Mouse (Mus musculus): ENCODE measurements around the gene Agap3. TPM values are rescaled to one million over a fixed set of nuclear protein-coding genes. Genes with fewer than 3 reads are reported as not detected.
A peak's percentile ranks its signal among the peaks of the same experiment; 100 is the strongest.

The Agap3 gene
- total RNA-seq, 4 experiments from 2014 or later: 521 to 543 (median 525) TPM

DNA sequence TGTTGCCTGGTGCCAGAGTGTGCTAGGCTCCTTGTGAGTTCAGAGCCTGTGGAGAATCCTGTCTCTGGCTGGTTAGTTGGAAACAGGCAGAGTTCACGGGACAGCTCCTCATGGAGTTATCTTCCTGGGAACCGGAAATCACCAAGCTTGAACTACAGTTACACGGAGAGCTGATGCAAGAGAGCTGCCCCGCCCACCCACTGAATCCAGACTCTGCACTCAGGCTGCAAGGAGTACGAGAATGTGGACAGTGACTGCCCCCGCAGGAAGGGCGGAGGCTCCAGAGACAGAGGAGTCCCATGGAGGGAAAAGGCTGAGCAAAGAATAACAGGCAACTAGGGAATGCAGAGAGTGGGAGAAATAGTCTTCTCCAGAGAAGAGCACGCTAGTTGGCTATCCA, 60.3 kb downstream of the Agap3 start:
- no peak for DNase-seq (ENCODE audit: low spot score in 2 of 2)

DNA sequence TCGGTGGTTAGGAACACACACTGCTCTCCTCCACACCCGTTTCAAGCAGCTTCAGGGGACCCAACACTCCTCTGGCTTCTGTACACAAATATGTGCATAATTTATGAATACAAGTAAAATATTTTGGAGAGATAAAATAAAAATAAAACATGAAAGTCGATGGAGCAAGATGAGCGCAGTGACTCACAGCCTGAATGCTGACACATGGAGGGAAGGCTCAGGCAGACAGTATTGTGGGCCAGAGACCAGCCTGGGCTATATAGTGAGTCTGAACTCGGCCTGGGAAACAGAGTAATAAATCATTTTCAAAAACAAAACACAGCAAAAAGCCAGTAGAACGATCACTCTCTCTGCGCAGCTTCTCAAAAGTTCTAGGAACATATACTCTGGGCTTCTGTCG, 69.4 kb downstream of the Agap3 start:
- no peak for DNase-seq (ENCODE audit: low spot score in 2 of 2)

DNA sequence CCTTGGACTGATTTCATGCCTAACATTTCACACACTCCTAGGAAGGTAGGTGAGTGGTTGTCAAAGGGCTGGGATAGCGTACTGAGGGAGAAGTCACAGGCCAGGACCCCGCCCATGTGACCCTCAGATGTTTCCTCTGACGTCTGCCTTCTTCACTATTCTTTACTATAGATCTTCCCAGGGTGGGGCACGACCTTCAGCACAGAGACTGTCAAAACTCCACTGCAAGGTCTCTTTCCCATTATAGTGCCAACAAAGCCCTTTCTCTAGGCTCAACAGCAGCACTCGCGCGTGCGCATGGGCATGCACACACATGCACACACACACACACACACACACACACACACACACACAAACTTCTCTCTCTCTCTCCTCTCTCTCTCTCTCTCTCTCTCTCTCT, 71.8 kb downstream of the Agap3 start:
- DNase-seq (ENCODE audit: low spot score in 2 of 2): no peak

DNA sequence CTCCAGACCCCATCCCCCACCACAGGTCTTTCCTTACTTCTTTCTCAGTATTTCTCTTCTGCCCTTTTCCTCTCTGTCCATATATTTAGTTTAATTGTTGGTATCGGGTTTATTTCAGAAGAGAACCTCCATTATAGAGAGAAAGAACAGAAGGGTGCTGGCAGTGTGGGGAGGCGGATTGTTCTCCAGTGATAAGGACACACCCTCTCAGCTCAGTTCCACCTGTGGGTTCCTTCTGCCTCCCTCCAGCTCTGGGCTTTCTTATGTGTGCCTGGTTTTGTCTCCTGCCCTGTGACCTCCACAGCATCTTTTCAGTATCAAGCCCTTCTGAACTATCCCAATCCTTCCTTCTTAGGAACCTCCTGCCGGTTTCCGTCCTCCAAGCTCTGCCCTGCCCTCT, 72.5 kb downstream of the Agap3 start:
- DNase-seq (ENCODE audit: low spot score in 2 of 2): no peak

DNA sequence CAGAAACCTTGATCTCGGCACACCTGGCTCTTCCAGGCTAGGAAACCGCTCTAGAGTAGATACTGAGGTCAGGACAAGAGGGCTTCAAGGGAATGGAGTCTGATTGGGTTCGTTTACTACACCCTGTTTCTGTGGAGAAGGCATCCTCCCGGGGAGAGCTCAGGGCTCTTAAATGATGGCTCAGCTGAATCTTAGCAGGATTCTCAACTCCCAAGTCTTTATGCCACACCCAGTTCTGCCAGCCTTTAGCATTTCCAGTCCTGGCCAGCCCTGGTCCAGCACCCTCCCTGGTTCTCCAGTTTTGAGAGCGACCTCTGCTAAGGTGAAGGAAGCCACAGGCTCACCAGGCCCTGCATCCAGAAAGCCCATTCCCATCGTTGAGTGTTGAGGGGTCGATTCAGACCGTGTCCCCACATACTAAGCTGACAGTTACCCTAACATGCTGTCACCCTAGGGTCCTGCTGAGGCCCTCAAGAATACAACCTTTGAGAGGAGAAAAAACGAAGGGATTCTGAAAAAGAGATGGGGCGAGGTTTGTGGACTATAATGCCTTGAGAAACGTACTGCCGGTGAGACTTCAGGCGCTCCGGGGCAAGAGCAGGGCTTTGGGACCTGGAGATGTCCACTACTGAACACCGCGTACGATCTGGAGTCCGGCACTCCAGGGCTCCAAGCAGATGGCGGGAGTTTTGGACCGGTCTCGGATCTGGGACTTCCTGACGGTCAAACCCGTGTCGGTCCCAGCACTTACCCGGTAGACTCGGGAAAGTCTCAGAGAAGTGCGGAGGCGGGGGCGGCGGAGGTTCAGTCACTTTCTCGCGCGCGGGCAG, 73.6 kb downstream of the Agap3 start:
- no peak for DNase-seq (ENCODE audit: low spot score in 2 of 2)

DNA sequence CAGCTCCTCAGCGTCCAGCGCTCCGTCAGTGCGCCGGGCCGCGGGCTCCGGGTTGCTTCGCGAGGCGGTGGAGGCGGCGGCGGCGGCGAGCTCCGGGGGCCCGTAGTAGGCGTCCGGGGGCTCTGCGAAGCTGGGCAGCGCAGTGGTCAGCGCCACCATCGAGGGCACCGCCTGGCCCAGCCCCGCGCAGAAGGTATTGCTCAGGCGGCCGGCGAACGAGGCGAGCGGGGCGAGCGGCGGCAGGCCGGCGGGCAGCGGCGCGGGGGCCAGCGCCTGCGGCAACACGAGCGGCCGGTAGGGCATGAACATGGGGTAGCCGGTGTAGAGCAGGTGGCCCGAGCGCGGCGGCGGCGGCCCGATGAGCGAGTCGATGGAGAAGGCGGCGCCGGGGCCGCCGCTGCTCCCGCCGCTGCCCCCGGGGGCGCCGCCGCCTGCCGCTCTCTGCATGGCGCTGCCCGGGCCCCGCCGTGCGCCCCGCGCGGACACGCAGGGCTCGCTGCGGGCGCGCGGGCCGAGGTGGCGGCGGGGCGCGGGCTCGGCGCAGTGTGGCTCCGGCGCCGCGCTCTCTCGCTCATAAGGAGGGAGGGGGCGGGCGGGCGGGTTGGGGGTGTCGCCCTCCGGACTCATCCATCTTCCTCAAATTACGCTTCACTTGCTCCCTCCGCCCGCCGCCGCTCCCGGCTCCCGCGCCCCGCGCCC, 74.4 kb downstream of the Agap3 start:
- DNase-seq (ENCODE audit: low spot score in 2 of 2): no peak

DNA sequence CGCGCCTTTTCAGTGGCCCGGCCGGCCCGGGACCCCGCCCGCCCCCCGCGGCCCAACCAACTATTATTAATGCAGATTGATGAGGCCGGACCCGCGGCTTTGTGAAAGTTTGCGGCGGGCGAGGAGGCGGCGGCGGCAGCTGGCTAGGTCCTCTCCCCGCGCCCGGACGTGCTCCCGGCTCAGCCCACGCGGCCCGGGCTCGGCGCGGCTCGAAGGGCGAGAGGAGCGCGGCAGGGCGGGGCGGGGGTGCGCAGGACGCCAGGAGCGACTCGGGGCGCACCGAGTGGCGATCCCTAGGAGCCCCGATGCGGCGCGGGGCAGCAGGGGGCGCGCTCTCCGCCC, 74.9 kb downstream of the Agap3 start, which contains the start of gene Gbx1:
Gene Gbx1 (minus strand): TSS at position 314 of the 342 bp plus-strand sequence.
- DNase-seq (ENCODE audit: low spot score in 2 of 2): no peak

DNA sequence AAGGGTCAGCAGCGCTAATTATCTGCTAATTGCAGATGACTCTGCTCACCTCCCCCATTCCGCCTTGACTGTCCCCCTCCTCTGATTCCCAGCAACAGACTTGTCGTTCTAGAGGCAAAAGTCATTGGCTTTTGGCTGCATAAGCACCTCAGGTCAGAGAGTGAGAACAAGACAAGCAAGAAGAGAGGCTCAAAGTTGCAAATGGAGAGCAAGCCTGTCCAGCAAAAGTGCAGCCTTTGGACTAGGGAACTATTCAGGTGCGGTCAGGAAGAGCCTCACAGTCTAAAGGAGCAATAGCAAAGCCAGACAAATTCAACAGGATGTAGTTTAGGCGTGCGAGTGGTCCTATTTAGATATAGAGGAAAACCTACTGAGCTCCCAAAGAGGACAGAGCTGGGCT, 75.8 kb downstream of the Agap3 start:
- DNase-seq (ENCODE audit: low spot score in 2 of 2): no peak

DNA sequence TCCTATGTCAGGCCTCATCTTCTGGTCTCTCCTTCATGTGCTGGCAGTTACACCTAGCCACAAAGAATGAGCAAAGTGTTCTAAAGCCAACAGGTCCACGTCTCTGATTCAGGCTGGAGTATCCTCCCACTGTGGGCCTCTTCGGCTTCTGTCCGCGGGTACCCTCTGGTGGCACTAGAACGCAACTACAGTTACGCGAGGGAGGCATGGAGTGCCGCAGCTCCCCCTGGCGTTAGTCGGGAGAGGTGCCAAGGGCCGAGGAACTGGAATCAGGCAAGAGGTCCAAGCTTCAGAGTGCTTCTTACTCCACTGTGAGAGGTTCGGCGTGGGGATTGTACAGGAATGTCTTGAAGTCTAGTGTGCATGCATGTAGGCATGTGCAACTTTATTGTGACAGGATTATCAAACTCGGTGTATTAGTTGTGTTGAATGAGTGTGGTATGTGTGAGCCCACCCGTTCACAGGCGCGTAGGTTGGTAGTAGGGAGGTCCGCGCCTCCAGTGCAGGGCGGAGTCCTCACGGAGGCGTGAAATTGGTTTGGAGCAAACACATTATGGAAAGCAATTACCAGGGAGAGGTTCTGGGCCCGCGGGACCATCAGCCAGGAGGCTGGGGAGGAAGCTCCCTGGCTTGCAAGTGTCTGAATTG, 78.2 kb downstream of the Agap3 start:
- DNase-seq (ENCODE audit: low spot score in 2 of 2): peak; percentile 71 to 91

DNA sequence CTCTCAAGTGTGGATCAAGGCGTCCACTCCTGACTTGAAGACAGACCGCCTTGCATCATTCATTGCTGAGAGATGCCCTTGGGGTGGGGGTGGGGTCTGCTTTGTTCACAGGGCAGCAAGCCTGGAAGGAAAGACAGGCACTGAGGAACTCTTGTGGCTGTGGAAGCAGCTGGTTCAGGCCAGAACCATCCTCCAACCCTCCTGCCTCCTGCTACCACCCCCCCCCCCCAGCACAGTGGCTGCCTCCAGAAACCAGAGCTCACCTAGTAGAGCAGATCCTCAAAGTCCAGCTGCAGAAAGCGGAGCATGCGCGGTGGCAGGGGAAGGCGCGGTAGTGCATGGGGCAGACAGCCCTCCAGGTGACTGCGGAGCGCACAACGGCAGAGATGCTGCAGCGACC, 81.4 kb downstream of the Agap3 start:
- DNase-seq (ENCODE audit: low spot score in 2 of 2): no peak

DNA sequence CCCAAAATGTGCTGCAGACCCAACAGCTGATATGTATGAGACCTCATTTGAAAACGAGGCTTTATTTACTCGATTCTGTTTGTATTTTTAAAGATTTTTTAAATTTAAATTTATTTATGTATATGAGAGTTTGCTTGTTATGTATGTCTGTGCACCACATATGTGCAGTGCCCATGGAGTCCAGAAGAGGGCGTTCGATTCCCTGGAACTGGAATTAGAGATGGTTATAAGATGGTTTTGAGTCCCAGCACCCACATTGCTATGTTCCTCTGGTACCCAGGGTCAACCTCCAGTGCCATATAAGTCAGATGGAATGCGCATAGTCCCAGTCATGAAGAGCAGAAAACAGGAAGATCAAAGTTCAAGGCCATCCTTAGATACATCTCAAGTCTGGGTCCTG, 82.3 kb downstream of the Agap3 start:
- DNase-seq (ENCODE audit: low spot score in 2 of 2): no peak

DNA sequence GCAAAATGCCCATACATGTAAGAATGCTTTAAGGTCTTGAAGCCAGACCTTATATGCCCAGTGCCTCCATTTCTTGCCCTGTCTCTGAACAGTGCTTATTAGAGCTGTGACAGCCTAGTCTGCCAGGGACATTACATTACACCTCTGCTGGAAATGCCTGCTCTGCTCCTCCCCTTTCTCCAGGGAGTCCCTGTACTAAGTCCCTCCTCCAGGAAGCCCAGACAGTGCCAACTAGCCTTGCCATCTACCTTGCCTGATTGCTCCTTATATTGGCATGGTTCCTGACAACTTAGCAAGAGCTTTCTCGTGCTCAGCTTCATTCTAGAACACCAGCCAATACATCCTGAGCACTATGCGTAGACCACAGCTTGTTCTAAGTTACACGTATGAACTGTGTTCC, 83.8 kb downstream of the Agap3 start:
- no peak for DNase-seq (ENCODE audit: low spot score in 2 of 2)

DNA sequence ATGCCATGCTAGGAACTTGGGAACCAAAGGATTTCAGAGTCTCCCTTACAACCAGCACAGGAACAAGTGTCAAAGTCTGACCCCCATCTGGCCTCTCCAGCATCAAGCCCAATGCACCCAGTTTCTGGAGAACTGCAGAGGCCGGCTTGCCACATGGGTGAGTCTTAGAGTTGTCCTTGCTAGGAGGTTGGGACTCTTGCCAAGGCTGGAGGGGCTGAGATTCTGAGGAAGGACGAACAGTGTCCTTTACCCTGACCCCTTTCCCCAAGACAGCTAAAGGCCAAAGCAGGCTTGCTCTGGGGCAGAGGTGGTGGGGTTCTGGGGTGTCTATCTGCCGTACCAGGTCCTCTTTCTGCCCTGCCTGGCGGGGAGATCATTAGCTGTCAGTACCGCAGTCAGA, 84.5 kb downstream of the Agap3 start:
- DNase-seq (ENCODE audit: low spot score in 2 of 2): no peak

DNA sequence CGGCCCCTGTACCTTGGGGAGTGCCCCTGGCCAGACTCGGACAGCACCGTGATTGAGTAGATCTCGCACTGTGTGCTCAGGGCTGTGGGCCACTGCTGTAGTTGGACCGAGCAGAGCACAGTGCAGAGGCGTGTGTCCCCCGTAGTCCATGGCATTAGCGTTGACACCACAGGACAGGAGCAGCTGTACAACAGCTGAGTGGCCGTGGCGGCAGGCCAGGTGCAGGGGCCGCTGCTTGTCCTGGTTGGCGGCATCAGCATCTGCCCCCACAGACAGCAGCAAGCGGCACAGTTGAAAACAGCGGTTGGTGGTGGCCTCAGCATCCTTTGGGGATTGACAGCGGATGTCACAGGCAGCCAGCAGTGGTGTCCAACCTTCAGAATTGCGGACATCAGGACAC, 85.6 kb downstream of the Agap3 start:
- no peak for DNase-seq (ENCODE audit: low spot score in 2 of 2)

DNA sequence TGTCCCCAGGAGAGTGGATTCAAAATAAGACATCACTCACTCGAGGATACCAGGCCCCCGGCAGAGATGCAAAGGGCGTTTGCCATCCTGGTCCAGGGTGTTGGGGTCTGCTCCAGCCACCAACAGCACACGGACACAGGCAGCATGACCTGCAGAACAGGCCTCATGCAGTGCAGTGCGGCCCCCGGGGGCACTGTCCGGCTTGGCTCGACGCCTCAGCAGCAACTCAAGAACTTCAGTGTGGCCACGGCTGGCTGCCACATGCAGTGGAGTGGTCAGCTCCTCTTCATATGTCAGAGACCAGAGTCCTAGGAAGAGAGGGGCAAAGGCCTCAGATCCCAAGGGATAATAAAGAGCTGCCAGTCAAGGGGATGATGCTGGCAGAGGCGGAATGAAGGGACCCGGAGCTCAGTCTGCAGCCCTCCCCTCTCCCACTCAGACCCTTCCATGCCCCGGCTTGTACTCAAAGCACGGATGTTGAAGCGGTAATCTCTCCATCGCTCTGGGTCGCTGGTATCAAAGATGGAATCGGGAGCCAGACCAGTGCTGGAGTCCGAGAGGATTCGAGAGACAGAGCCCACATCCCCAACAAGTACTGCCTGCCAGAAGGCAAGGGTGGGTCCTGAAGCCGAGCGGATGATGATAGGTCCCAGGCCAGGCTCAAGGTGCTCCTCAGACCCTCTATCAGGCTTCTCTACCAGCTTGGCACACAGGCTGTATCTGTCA, 87.8 kb downstream of the Agap3 start:
- DNase-seq (ENCODE audit: low spot score in 2 of 2): no peak

DNA sequence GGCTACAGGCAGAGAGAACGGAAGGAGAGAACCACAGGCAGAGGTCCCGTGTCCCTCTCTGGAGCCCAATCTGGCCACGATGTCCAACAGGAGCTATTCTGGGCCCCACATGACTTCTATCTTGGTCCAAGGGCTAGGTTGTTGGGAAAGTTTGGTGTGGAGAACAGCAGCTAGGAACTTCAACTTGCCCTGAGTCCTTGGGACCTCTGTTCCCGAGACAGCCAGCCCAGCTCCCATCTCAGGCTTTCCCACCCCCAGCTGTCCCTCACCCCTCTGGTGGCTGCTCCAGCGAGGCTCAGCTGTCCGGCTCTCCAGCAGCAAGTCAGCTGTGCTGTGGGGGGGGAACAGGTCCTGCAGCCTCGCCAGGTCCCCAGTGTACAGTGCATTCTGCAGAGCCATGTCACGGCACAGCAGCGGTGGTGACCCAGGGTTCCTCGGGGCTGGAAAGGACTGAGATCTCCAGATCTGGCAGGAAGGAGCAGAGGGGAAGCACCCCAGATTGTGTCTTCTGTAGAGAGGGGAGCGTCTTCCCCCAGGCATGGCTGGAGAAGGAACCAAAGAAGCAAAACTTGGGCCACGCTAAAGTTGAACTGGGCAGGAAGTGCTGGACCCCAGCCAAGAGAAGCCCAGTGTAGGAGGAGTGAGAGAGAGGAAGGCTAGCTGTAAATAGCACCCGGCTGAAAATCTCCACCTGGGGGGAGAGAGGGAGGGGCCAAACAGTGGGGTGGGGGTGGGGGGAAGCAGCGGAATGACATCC, 88.6 kb downstream of the Agap3 start, which contains the start of gene Asb10:
Gene Asb10 (minus strand): TSS at position 592 of the 757 bp plus-strand sequence.
- no peak for DNase-seq (ENCODE audit: low spot score in 2 of 2)

DNA sequence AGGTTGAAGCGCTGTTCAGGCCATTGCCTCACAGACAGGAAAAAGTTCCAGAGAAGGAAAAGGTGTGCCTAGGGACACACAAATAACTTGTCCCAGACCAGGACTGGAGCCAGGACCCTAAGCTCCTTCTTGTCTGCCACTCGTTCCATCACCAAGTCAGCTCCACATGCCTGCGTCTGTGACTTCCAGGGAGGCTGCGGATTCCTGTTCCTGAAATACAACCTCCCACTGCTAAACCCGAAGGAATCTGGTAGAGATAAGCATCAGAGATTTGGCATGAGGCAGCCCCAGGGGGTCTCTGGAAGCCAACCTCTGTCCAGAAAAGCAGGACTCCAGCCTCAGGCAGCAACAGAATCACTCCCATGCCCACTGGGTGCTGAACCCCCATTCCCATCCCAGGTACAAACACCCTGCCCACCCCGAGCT, 89.2 kb downstream of the Agap3 start:
- no peak for DNase-seq (ENCODE audit: low spot score in 2 of 2)

DNA sequence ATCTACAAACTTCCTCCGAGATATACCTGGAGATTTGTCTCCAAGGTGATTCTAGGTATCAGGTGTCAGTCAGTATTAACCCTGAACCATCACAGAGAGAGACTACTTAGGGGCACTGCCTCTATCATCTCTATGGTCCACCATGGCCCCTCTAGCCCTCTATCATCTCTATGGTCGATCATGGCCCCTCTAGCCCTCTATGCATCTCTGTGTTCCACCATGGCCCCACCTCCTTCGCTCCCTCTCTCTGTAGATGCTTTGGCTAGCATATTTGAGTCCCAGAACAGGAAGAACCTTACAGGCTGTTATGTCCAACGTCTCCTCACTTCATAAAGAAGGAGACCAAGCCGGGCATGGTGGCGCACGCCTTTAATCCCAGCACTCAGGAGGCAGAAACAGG, 90.7 kb downstream of the Agap3 start:
- DNase-seq (ENCODE audit: low spot score in 2 of 2): no peak

DNA sequence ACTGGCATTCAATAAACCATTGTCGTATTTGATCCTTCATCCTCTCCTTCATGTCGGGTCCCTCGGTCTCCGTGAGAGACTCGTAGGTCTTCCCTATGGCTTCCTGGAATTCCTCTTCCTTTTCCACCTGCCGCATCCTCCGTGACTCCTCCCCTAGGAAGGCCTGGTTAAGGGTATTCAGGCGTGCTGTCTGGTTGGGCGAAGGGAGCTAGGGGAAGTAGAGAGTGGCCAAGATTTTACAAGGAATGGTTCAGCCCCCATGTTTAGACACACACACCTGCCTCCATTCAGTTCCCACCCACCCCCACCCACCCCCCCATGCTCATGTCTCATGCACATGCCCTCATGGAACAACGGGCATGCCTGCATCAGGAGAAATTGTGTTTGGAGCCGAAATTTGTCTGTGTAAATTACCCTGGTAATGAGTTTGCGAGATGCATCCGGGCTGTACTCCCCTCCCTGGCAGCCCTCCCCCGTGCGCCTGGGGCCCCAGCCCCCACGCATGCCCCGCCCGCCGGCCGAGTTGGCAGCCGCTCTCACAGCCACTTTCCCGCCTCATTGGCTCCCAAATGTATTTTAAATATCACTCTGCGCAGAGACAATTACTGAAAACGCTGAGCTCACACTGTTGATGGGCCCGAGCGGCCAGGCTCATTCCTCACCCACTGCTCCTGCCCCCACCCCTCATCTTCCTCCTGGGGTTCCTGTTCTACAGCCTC, 98.8 kb downstream of the Agap3 start:
- DNase-seq (ENCODE audit: low spot score in 2 of 2): peak in 1 of 2 experiments; percentile 56

DNA sequence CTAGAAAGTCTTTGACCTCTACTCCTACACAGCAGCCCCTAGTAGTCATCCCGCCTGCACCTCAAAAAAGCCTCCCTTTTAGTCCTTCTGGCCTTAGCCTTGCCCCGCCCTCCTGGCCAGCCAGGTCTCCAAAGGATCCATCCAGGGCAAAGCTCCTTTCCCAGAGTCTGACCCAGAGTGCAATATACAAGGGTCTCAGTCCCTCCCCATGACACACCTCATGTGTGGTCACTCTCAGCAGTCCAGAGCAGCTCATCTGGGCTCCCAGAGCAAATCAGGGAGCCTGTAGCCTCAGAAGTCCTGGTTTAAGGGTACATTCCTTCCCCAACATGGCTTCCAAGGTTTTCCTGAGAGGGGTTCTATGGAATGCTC, 99.3 kb downstream of the Agap3 start:
- DNase-seq (ENCODE audit: low spot score in 2 of 2): no peak
